Mouse (Mus musculus) heart, postnatal 0 days (tissue): ENCODE data around the gene Tep1.

Experiments
- CTCF ChIP-seq: IDR thresholded peaks from 2 replicates; pipeline ENCODE4 v1.5.1; 2016; ENCODE audit warnings: antibody characterized with exemption, control low read depth, low read depth
- EP300 ChIP-seq: IDR thresholded peaks from 2 replicates; pipeline ENCODE4 v1.6.1; 2016; ENCODE audit warnings: antibody characterized with exemption, low read depth

- TF ChIP-seq CTCF (no peak), EP300 (no peak)
Measured at GRCm38 (mm10) chr14:50908126-50908525, 37.8 kb upstream of the Tep1 start.
